Mouse (Mus musculus) cortical plate, adult 2 months (tissue): ENCODE measurements around the gene Dusp14. TPM values are rescaled to one million over a fixed set of nuclear protein-coding genes. Genes with fewer than 3 reads are reported as not detected.

Source experiments
- H3K27ac ChIP-seq: fragments of 200-500 bp; 2 replicates; pipeline ENCODE4 v1.5.1; 2012; ENCODE audit warnings: low read length, control low read depth, inconsistent platforms; ENCODE audit not compliant: insufficient read depth
- H3K4me1 ChIP-seq: fragments of 200-500 bp; 2 replicates; pipeline ENCODE4 v1.6.1; 2011; ENCODE audit warnings: low read length; ENCODE audit not compliant: control insufficient read depth, insufficient read depth
- H3K4me3 ChIP-seq: fragments of 200-500 bp; 2 replicates; pipeline ENCODE4 v1.5.1; 2011; ENCODE audit warnings: mild to moderate bottlenecking, low read length, control low read depth; ENCODE audit not compliant: insufficient read depth
- CTCF ChIP-seq: fragments of 200-500 bp; IDR thresholded peaks from 2 replicates; pipeline ENCODE4 v1.5.1; 2011; ENCODE audit warnings: mild to moderate bottlenecking, control low read depth, low read length; ENCODE audit not compliant: insufficient read depth; ENCODE audit errors: extremely low read depth
- POLR2A ChIP-seq: fragments of 200-500 bp; IDR thresholded peaks from 2 replicates; pipeline ENCODE4 v1.6.1; 2011; ENCODE audit warnings: mild to moderate bottlenecking, low read length, control low read depth; ENCODE audit not compliant: insufficient read depth; ENCODE audit errors: extremely low read depth
- polyA plus RNA-seq: library from polyadenylated mRNA; depleted of rRNA; stranded (reverse); fragments of >200 nt; gene quantifications from 2 replicates; pipeline ENCODE4 v1.2.3, GENCODE M21; 2012

The Dusp14 gene
- polyA plus RNA-seq, 1 experiment, result 119 TPM

GRCm38 (mm10) chr11:84068191-84069033 lies 649 bp downstream of the Dusp14 start:
- Histone ChIP-seq H3K27ac (peak overlapping the region; percentile 58), H3K4me3 (peak overlapping the region; percentile 71), H3K4me1 (peaks cover 14% of the 10 kb centered on the region)
- no peak for TF ChIP-seq POLR2A
- no peak for TF ChIP-seq CTCF

- TF ChIP-seq CTCF (no peak), POLR2A (no peak)
- H3K4me3 ChIP-seq, result peak overlapping the region; percentile 71
- peak overlapping the region; percentile 58 for H3K27ac ChIP-seq
- peaks cover 9% of the 10 kb centered on the region; the same call in 1 of the 2 replicates for H3K4me1 ChIP-seq
Measured at GRCm38 (mm10) chr11:84067720-84068190, 1.3 kb downstream of the Dusp14 start.

- Histone ChIP-seq H3K4me1 (peaks cover 5% of the 10 kb centered on the region; the same call in 1 of the 2 replicates), H3K27ac (peak overlapping the region; percentile 58; the same call in 1 of the 2 replicates), H3K4me3 (peak overlapping the region; percentile 71)
- TF ChIP-seq CTCF (no peak), POLR2A (peak; percentile 97)
Measured at GRCm38 (mm10) chr11:84066927-84067645, 2.0 kb downstream of the Dusp14 start.

- H3K27ac ChIP-seq, result no peak overlapping the region
- TF ChIP-seq CTCF (peak; percentile 41; the same call in 1 of the 2 replicates), POLR2A (0 out of 2 replicates have a peak, but pooled peaks have one; percentile 21)
- H3K4me3 ChIP-seq, result peak overlapping the region; percentile 71
- peaks cover 5% of the 10 kb centered on the region; the same call in 1 of the 2 replicates for H3K4me1 ChIP-seq
Measured at GRCm38 (mm10) chr11:84066071-84066481, 3.0 kb downstream of the Dusp14 start.

- peaks cover 3% of the 10 kb centered on the region; the same call in 1 of the 2 replicates for H3K4me1 ChIP-seq
- H3K4me3 ChIP-seq, result no peak overlapping the region
- no peak for TF ChIP-seq POLR2A
- TF ChIP-seq CTCF, result no peak
- no peak overlapping the region for H3K27ac ChIP-seq
Measured at GRCm38 (mm10) chr11:84063631-84064209, 5.3 kb downstream of the Dusp14 start.

- Histone ChIP-seq H3K4me3 (no peak overlapping the region), H3K27ac (no peak overlapping the region), H3K4me1 (no peaks in the 10 kb centered on the region; the same call in 1 of the 2 replicates)
- TF ChIP-seq POLR2A (no peak), CTCF (no peak)
Measured at GRCm38 (mm10) chr11:84062805-84063204, 6.3 kb downstream of the Dusp14 start.

GRCm38 (mm10) chr11:84061881-84062280 lies 7.2 kb downstream of the Dusp14 start:
- H3K4me3 ChIP-seq, result no peak overlapping the region
- TF ChIP-seq CTCF (no peak), POLR2A (no peak)
- no peak overlapping the region for H3K27ac ChIP-seq
- no peaks in the 10 kb centered on the region; the same call in 1 of the 2 replicates for H3K4me1 ChIP-seq

- TF ChIP-seq POLR2A (no peak), CTCF (no peak)
- Histone ChIP-seq H3K27ac (no peak overlapping the region), H3K4me1 (no peaks in the 10 kb centered on the region; the same call in 1 of the 2 replicates), H3K4me3 (no peak overlapping the region)
Measured at GRCm38 (mm10) chr11:84060635-84061034, 8.4 kb downstream of the Dusp14 start.

- TF ChIP-seq POLR2A (no peak), CTCF (no peak)
Measured at GRCm38 (mm10) chr11:84059784-84060183, 9.3 kb downstream of the Dusp14 start.

More at GRCm38 (mm10) chr11:84059784-84060183, 9.3 kb downstream of the Dusp14 start:
- Histone ChIP-seq H3K27ac (no peak overlapping the region), H3K4me3 (no peak overlapping the region), H3K4me1 (no peaks in the 10 kb centered on the region; the same call in 1 of the 2 replicates)
